Mouse (Mus musculus): ENCODE measurements at regions not wholly inside any gene's neighbourhood (a gene's known extent, or its start where the extent isn't known, plus 50 kb on each side); places are given as distances from the start of the nearest gene placed in this dataset.
A peak's percentile ranks its signal among the peaks of the same experiment; 100 is the strongest.

DNA sequence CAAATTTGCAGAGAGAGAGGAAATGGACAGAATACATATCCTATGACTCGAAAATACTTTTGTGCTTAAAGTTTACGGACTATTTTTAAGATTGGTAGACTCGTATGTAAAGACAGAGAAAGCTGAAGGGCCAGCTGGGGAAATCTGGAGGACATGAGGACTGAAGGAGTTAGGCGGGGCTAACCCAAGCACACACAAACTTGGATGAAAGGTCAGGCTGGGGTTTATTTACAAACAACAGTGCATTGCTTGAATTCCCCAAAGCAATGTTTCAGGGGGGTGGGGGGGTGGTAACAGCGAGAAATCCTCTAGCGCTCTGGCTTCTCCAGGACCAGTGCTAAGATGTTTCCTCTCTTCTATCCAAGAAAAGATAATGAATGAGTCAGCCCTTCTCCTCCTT, 68.3 kb downstream of the Ptger2 start:
- no peak for ATAC-seq

DNA sequence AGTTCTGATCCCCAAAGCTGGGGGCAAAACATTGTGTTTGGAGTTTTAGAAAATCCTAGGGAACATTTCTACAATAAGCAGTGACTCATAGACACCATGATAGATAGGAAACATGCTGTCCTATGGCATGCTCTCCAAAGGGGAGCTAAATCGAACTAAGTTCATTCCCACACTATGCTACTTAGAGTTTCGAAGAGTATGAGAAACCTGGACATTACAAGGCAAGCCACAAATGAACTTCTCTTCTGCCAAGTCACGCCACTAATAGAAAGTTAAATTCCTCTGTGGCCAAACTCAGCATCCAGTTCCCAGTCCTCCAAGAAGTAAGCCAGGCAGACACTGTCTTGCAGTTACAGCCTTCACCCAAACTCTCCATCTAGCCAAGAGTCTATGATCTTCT, 73.7 kb downstream of the Ptger2 start:
- ATAC-seq: no peak

DNA sequence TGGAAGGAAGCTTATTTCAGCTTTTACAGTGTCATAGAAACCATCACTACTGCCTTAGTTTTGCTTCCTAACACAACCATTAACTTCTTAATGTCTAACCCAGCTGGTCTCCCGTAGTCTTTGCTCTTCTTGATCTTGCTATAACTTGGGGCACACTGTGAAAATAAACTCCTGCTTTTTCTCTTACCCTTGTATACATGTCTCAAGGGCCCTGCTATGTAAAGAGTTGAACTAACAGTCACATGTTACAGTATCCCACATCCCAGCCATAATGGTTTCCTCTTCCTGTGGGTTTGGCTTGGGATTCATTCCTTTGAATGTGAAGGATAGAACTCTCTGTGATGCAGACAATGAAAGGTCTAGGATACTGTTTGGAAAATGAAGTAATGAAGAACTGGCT, 76.5 kb downstream of the Ptger2 start:
- no peak for ATAC-seq

- ATAC-seq: no peak
These were observed 81.7 kb downstream of the Ptger2 start for GRCm38 (mm10) chr14:45069598-45070212.

DNA sequence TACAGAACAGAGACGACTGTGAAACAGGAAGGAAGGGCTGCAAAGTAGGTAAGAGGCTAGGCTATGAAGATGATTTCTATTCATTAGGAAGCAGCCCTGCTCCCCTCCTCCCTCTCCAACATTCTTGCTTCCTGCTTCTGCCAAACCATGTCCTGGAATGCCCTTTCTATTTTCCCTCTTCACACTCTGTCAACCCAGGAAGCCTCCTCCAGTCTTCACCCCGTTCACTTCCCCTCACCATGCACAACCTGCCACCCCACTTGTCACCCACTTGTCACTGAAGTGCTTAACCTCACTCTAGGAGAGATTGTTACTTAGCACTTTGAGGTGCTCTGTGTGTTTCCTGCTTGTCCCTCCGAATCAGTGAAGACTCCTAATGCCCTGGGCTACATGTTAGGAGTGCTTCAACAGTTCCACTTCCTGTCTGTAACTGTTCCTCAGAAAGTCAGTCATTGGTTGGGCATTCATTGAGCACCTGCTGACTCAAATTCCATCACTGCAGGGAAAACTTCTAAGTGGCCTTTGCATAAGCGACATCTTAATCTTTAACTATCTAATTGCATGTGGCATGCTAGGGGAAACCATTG, 87.0 kb downstream of the Ptger2 start:
- ATAC-seq: peak; percentile 70

DNA sequence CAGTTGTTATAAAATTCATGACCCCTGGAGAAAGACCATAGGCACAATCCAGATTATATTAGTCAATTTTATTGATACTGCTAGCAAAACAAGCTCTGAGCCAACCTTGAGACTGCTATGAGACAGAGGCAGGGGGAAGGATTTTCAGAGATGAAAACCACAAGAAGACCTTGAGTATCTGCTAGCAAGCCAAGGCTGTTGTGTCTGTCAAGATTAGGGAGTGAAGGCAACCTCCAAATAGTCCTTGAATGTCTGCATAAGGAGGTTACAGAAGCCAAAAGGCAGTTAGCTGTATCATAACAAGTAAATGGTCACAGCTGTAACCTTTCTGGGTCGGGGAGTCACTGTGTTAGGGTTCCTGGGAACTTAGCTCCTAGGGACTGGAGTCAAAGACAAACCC, 89.2 kb downstream of the Ptger2 start:
- ATAC-seq: no peak

DNA sequence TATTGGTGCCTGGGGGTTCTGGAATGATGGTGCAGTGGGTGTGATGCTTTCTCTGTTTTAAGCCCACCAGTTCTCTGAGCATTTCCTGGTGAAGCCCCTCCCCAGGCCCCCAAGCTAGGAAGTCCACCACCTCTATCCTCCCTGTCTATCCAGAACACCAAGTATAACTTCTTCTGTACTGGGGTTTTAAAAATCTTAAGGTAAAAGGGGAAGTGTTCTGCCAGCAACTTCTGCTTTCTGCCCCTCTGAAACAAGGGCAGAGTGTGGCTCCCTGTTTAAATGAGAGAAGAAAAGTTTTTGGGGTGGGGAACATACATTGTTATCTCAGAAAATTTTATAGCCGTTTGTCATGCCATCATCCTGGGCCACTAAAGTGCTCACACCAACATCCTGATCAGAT, 91.8 kb downstream of the Ptger2 start:
- no peak for ATAC-seq

DNA sequence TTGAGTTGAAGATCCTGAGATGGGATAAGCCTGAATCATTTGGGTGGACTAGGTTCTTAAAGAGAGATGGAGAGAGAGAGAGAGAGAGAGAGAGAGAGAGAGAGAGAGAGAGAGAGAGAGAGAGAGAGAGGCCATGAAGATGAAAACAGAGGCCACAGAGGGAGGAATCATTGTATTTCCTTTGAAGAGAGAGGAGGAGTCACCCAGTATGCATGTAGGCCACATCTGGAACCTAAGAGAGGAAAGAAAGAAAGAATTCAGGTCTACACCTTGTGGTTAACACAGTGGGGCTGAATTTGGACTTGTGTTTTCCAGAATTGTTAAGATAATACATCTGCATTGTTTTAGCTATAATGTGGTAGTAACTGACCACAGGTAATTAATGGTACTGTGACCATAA, 92.2 kb downstream of the Ptger2 start:
- peak; percentile 60 for ATAC-seq

GRCm38 (mm10) chr14:45083058-45083457, 95.1 kb downstream of the Ptger2 start:
- ATAC-seq: no peak

All from CD4-positive, CD25-positive, alpha-beta regulatory T cell, adult 4 months (primary cell).